Mouse (Mus musculus) lung, embryonic 15.5 days (tissue): ENCODE data around the gene Crebrf. TPM values are rescaled to one million over a fixed set of nuclear protein-coding genes. Genes with fewer than 3 reads are reported as not detected.

Experiments
- ATAC-seq: fragments of 200-750 bp; cut with Nextera tagmentation; 2 replicates; pipeline ENCODE4 v1.8.0; 2017; ENCODE audit warnings: moderate number of reproducible peaks, borderline replicate concordance; ENCODE audit not compliant: low FRiP score, low TSS enrichment; ENCODE audit errors: extremely low read depth
- H3K27ac ChIP-seq: fragments of 300-500 bp; sonication (generic); 2 replicates; pipeline ENCODE4 v1.5.1; 2015; ENCODE audit warnings: moderate library complexity, mild to moderate bottlenecking, inconsistent platforms
- H3K27me3 ChIP-seq: fragments of 300-500 bp; sonication (generic); 2 replicates; pipeline ENCODE4 v1.6.1; 2015; ENCODE audit warnings: inconsistent platforms
- H3K36me3 ChIP-seq: fragments of 300-500 bp; sonication (generic); 2 replicates; pipeline ENCODE4 v1.6.1; 2015; ENCODE audit warnings: inconsistent platforms
- H3K4me1 ChIP-seq: fragments of 300-500 bp; sonication (generic); 2 replicates; pipeline ENCODE4 v1.6.1; 2015; ENCODE audit warnings: inconsistent platforms
- H3K4me2 ChIP-seq: fragments of 300-500 bp; sonication (generic); 2 replicates; pipeline ENCODE4 v1.6.1; 2015; ENCODE audit warnings: inconsistent platforms, mild to moderate bottlenecking, moderate library complexity
- H3K4me3 ChIP-seq: fragments of 300-500 bp; sonication (generic); 2 replicates; pipeline ENCODE4 v1.5.1; 2015; ENCODE audit warnings: mild to moderate bottlenecking, inconsistent platforms
- H3K9ac ChIP-seq: fragments of 300-500 bp; sonication (generic); 2 replicates; pipeline ENCODE4 v1.6.1; 2015; ENCODE audit warnings: inconsistent platforms
- H3K9me3 ChIP-seq: fragments of 300-500 bp; sonication (generic); 2 replicates; pipeline ENCODE4 v1.6.1; 2016; ENCODE audit warnings: inconsistent platforms
- WGBS: fragments of 180-500 bp; shearing (Covaris S2); methylation state at CpG from one replicate; pipeline ENCODE4 v1.1.7; 2015; 5-methylcytosine and 5-hydroxymethylcytosine counted together
- polyA plus RNA-seq: library from polyadenylated mRNA; unstranded; fragments of >200 nt; fragmentation: Nextera tagmentation; extraction: Ambion mirVana; gene quantifications from 2 replicates; pipeline ENCODE4 v1.2.1, GENCODE M21; 2015

Gene Crebrf
- polyA plus RNA-seq, 1 experiment from 2014 or later, result 6.6 TPM

- Histone ChIP-seq H3K9me3 (no peaks in the 10 kb centered on the region), H3K27ac (no peak overlapping the region), H3K4me2 (no peak overlapping the region), H3K4me3 (no peak overlapping the region), H3K36me3 (no peaks in the 10 kb centered on the region), H3K4me1 (no peaks in the 10 kb centered on the region), H3K27me3 (no peaks in the 10 kb centered on the region), H3K9ac (no peak overlapping the region)
- ATAC-seq, result no peak
- 90% methylated on average over 3 of the region's 3 CpGs for WGBS
Observed at GRCm38 (mm10) chr17:26749975-26750374, 34.5 kb downstream of the Crebrf start.

DNA sequence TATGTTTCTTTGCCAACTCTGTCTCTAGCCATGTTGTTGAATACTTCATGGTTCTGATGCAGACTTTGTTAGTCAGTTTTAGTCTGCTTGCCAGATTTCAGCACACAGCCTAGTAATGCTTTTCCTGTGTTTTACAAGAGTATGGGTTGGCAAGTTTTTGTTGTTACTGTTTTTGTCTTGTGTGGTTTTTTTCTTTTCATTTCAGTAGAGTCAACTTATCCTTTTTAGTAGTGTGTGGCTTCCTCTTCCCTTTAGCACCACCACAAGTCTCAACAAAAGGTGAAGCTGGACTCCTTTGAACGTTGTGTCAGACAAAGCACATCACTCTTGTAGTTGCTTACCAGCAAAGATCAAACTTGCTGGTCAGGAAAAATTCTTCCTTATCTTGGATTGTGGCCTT lies 36.8 kb downstream of the Crebrf start:
- Histone ChIP-seq H3K4me1 (no peaks in the 10 kb centered on the region), H3K9me3 (no peaks in the 10 kb centered on the region), H3K9ac (no peak overlapping the region), H3K36me3 (no peaks in the 10 kb centered on the region), H3K4me3 (no peak overlapping the region), H3K27ac (no peak overlapping the region), H3K27me3 (no peaks in the 10 kb centered on the region), H3K4me2 (no peak overlapping the region)
- no peak for ATAC-seq
- 73% methylated on average over 1 of the region's 1 CpGs for WGBS

GRCm38 (mm10) chr17:26753476-26753875 lies 38.0 kb downstream of the Crebrf start:
- Histone ChIP-seq H3K27ac (no peak overlapping the region), H3K4me3 (no peak overlapping the region), H3K4me2 (no peak overlapping the region), H3K9me3 (no peaks in the 10 kb centered on the region), H3K9ac (no peak overlapping the region), H3K36me3 (peaks cover 3% of the 10 kb centered on the region; the same call in 1 of the 2 replicates), H3K27me3 (no peaks in the 10 kb centered on the region), H3K4me1 (no peaks in the 10 kb centered on the region)
- ATAC-seq, result no peak
- 84% methylated on average over 2 of the region's 2 CpGs for WGBS

- Histone ChIP-seq H3K27me3 (no peaks in the 10 kb centered on the region), H3K27ac (no peak overlapping the region), H3K4me2 (no peak overlapping the region), H3K9ac (no peak overlapping the region), H3K9me3 (no peaks in the 10 kb centered on the region), H3K36me3 (no peaks in the 10 kb centered on the region), H3K4me3 (no peak overlapping the region), H3K4me1 (no peaks in the 10 kb centered on the region)
- WGBS, result 82% methylated on average over 5 of the region's 5 CpGs
- no peak for ATAC-seq
Observed at GRCm38 (mm10) chr17:26767100-26767753, 51.8 kb downstream of the Crebrf start.

GRCm38 (mm10) chr17:26767754-26768124 lies 52.3 kb downstream of the Crebrf start:
- Histone ChIP-seq H3K4me2 (no peak overlapping the region), H3K4me3 (no peak overlapping the region), H3K9me3 (no peaks in the 10 kb centered on the region), H3K4me1 (no peaks in the 10 kb centered on the region), H3K27me3 (no peaks in the 10 kb centered on the region), H3K9ac (no peak overlapping the region), H3K27ac (no peak overlapping the region), H3K36me3 (no peaks in the 10 kb centered on the region)
- WGBS, result 67% methylated on average over 2 of the region's 2 CpGs
- no peak for ATAC-seq

DNA sequence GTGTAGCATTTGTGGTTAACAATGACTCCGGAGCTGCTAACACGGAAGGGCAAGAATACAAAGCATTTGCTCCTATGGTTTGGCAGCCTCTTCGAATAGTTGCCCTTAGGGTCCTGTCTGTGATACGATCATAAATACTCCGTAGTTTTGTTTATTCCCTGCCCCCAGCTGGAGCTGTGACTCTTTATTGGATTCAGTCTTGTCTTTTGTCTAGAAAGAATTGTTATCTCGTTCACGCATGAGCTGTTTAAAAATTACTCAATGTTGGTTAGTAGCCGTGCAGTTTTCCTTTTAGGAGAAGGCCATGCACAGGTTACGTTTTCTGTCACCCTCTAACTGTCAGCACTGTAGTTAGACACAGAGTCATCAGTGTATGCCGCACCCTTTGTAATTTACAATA lies 60.8 kb downstream of the Crebrf start:
- H3K4me3 ChIP-seq, result no peak overlapping the region
- no peak overlapping the region for H3K4me2 ChIP-seq
- no peaks in the 10 kb centered on the region for H3K4me1 ChIP-seq
- H3K27ac ChIP-seq, result no peak overlapping the region
- no peaks in the 10 kb centered on the region for H3K9me3 ChIP-seq
- WGBS, result 48% methylated on average over 10 of the region's 10 CpGs
- no peak for ATAC-seq
- no peak overlapping the region for H3K9ac ChIP-seq
- H3K36me3 ChIP-seq, result no peaks in the 10 kb centered on the region
- H3K27me3 ChIP-seq, result no peaks in the 10 kb centered on the region

DNA sequence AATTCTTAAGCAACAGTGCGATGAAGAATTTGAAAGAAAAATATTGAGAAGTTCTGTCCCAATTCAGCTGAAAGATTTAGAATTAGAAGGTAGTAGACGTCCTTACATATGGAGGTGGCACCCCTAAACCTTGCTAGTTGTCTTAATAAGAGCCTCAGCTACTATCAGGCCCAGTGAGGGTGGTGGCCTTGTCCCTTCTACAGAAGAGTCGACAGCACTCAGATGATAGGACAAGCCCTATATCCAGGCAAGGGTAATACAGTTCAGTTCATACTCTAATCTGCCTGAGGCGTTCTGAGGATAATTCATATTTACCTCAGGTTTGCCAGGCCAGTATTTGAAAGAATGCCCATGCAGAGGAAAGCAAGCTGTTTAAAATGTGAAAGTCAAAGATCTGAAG lies 62.6 kb downstream of the Crebrf start:
- Histone ChIP-seq H3K36me3 (no peaks in the 10 kb centered on the region), H3K9ac (no peak overlapping the region), H3K4me1 (peaks cover 8% of the 10 kb centered on the region), H3K4me2 (no peak overlapping the region), H3K27me3 (no peaks in the 10 kb centered on the region), H3K4me3 (no peak overlapping the region), H3K9me3 (no peaks in the 10 kb centered on the region), H3K27ac (no peak overlapping the region)
- no peak for ATAC-seq
- 84% methylated on average over 4 of the region's 4 CpGs for WGBS

DNA sequence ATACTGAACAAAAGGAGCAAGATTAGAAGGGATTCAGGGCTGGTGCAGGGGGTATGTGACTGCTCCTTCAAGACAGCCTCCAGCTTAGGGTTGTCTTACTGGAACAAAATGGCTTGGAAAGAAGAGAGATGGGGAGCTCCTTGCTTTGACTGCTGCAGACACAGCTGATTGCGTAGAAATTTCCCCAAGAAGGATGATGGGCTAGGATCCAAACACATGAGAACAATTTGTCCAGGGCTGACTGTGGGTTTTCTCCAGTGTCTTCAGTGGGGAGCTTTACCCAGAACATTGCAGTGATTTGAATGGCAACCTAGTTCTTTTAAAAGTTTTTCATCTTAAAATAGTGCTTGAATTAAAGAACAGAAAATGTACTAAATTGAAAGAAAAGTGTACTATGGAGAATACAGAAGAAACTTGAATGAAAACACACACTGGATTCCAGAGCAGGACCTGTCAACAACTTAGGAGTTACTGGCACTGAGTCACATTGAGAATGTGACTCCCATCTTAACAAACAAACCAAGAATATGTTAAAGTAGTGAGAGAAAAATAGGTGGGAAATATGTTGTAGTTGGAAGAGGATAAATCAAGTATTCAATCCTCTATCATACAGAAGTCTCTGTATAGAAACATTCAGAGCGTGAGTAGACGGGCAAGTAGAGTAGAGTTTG lies 63.1 kb downstream of the Crebrf start:
- Histone ChIP-seq H3K9ac (no peak overlapping the region), H3K27me3 (no peaks in the 10 kb centered on the region), H3K4me1 (peaks cover 8% of the 10 kb centered on the region), H3K9me3 (no peaks in the 10 kb centered on the region), H3K4me2 (no peak overlapping the region), H3K36me3 (peaks cover 3% of the 10 kb centered on the region; the same call in 1 of the 2 replicates), H3K27ac (no peak overlapping the region), H3K4me3 (no peak overlapping the region)
- ATAC-seq, result no peak
- 86% methylated on average over 3 of the region's 3 CpGs for WGBS

DNA sequence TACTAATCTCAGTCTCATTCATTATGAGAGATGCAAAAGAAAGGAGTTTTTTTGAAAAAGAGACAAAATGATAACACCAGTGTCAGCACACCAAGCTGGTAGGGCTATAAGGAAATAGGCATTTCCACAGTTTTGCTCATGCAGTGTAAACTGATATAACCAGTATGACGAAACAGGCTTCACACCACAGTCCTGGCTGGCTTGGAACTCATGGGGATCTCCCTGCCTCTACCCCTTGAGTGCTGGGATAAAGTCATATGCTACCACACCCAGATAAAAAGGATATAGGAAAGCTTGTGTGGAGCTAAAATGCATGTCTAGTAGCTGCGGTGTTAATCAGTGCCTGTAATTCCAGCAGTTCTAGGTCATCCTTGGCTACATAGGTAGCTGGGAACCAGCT lies 64.0 kb downstream of the Crebrf start:
- Histone ChIP-seq H3K9me3 (no peaks in the 10 kb centered on the region), H3K27me3 (no peaks in the 10 kb centered on the region), H3K9ac (no peak overlapping the region), H3K4me1 (peaks cover 8% of the 10 kb centered on the region), H3K36me3 (peaks cover 8% of the 10 kb centered on the region), H3K27ac (no peak overlapping the region), H3K4me2 (no peak overlapping the region), H3K4me3 (no peak overlapping the region)
- ATAC-seq, result no peak
- WGBS, result 79% methylated on average over 2 of the region's 2 CpGs

- H3K36me3 ChIP-seq, result peaks cover 18% of the 10 kb centered on the region
- H3K9me3 ChIP-seq, result no peaks in the 10 kb centered on the region
- WGBS, result under 1% methylated on average over 42 of the region's 42 CpGs
Observed at GRCm38 (mm10) chr17:26780750-26781571, 65.5 kb downstream of the Crebrf start, which contains the start of gene Bnip1. Bnip1 (plus strand) TSS chr17:26781066.

GRCm38 (mm10) chr17:26781610-26782043 lies 66.2 kb downstream of the Crebrf start:
- peak; percentile 43; the same call in 1 of the 2 replicates for ATAC-seq
- Histone ChIP-seq H3K4me1 (peaks cover 8% of the 10 kb centered on the region), H3K4me2 (peak overlapping the region; percentile 73), H3K27ac (peak overlapping the region; percentile 97), H3K9me3 (no peaks in the 10 kb centered on the region), H3K4me3 (peak overlapping the region; percentile 80), H3K27me3 (no peaks in the 10 kb centered on the region), H3K36me3 (peaks cover 23% of the 10 kb centered on the region), H3K9ac (peak overlapping the region; percentile 89)
- 8% methylated on average over 5 of the region's 5 CpGs for WGBS

More at GRCm38 (mm10) chr17:26780750-26781571, 65.5 kb downstream of the Crebrf start, which contains the start of gene Bnip1:
- Histone ChIP-seq H3K27ac (peak within 1 kb of the TSS; percentile 97), H3K4me1 (peaks cover 8% of the 10 kb centered on the region), H3K4me2 (peak within 1 kb of the TSS; percentile 73), H3K4me3 (peak within 1 kb of the TSS; percentile 80), H3K27me3 (no peaks in the 10 kb centered on the region), H3K9ac (peak within 1 kb of the TSS; percentile 89)
- ATAC-seq, result peak; percentile 86

DNA sequence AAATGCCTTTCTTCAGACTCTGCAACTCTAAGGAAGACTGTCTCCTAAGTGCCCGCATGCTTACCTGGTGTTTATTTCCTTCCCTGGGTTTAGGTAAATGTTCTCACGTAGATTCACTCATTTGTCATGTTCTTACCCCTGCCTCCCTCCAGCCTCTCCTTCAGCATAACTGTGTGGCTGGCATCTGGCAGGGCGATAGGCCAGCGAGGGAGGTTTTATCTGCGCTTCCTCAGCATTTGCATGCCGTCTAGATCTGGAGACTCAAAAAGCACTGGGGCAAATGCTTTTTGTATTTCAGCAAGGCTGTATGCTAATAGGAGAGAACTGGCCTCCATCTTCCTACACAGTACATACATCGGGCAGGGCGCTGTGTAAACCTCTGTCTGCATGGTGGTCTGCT lies 69.1 kb downstream of the Crebrf start:
- Histone ChIP-seq H3K9ac (no peak overlapping the region), H3K27me3 (no peaks in the 10 kb centered on the region), H3K4me3 (no peak overlapping the region), H3K9me3 (no peaks in the 10 kb centered on the region), H3K4me1 (peaks cover 8% of the 10 kb centered on the region), H3K36me3 (peaks cover 42% of the 10 kb centered on the region), H3K27ac (no peak overlapping the region), H3K4me2 (no peak overlapping the region)
- ATAC-seq, result no peak
- WGBS, result 89% methylated on average over 8 of the region's 8 CpGs
